Mouse (Mus musculus): Measurements from ENCODE around the gene Tgif2lx2.
"Not testable (repeated sequence)": the region's sequence is repeated elsewhere in the genome, so short reads cannot be mapped to it uniquely, and the experiment has no call there.

Gene Tgif2lx2

GRCm38 (mm10) chrX:118426927-118427326, at the start of gene Tgif2lx2:
Tgif2lx2 (plus strand) TSS chrX:118427227.
- DNase-seq, result not testable (repeated sequence)

Data from embryo, embryonic 11 days (tissue).